Mouse (Mus musculus) midbrain, embryonic 13.5 days (tissue): ENCODE measurements around the gene Cipc. TPM values are rescaled to one million over a fixed set of nuclear protein-coding genes. Genes with fewer than 3 reads are reported as not detected.

Experiments used
- ATAC-seq: fragments of 200-750 bp; cut with Nextera tagmentation; 2 replicates; pipeline ENCODE4 v1.8.0; 2017; ENCODE audit warnings: mild to moderate bottlenecking, moderate TSS enrichment, moderate library complexity
- H3K27ac ChIP-seq: fragments of 300-500 bp; sonication (generic); 2 replicates; pipeline ENCODE4 v1.5.1; 2015; ENCODE audit warnings: inconsistent platforms, mild to moderate bottlenecking, moderate library complexity
- H3K27me3 ChIP-seq: fragments of 300-500 bp; sonication (generic); 2 replicates; pipeline ENCODE4 v1.6.1; 2015; ENCODE audit warnings: mild to moderate bottlenecking, inconsistent platforms
- H3K36me3 ChIP-seq: fragments of 300-500 bp; sonication (generic); 2 replicates; pipeline ENCODE4 v1.6.1; 2015; ENCODE audit warnings: mild to moderate bottlenecking, inconsistent platforms
- H3K4me1 ChIP-seq: fragments of 300-500 bp; sonication (generic); replicated peaks from 2 replicates; pipeline ENCODE4 v1.6.1; 2015; ENCODE audit warnings: inconsistent platforms
- H3K4me2 ChIP-seq: fragments of 300-500 bp; sonication (generic); replicated peaks from 2 replicates; pipeline ENCODE4 v1.6.1; 2015; ENCODE audit warnings: moderate library complexity, mild to moderate bottlenecking, inconsistent platforms
- H3K4me3 ChIP-seq: fragments of 300-500 bp; sonication (generic); replicated peaks from 2 replicates; pipeline ENCODE4 v1.5.1; 2015; ENCODE audit warnings: mild to moderate bottlenecking, inconsistent platforms
- H3K9ac ChIP-seq: fragments of 300-500 bp; sonication (generic); replicated peaks from 2 replicates; pipeline ENCODE4 v1.6.1; 2015; ENCODE audit warnings: mild to moderate bottlenecking, inconsistent platforms
- H3K9me3 ChIP-seq: fragments of 300-500 bp; sonication (generic); 2 replicates; pipeline ENCODE4 v1.6.1; 2016; ENCODE audit warnings: mild to moderate bottlenecking, inconsistent platforms
- WGBS: fragments of 180-500 bp; shearing (Covaris S2); methylation state at CpG from one replicate; pipeline ENCODE4 v1.1.7; 2015; 5-methylcytosine and 5-hydroxymethylcytosine counted together
- polyA plus RNA-seq: library from polyadenylated mRNA; unstranded; fragments of >200 nt; fragmentation: Nextera tagmentation; extraction: Ambion mirVana; gene quantifications from 2 replicates; pipeline ENCODE4 v1.2.1, GENCODE M21; 2015

Cipc gene
- polyA plus RNA-seq, 1 experiment from 2014 or later: 51.2 TPM

DNA sequence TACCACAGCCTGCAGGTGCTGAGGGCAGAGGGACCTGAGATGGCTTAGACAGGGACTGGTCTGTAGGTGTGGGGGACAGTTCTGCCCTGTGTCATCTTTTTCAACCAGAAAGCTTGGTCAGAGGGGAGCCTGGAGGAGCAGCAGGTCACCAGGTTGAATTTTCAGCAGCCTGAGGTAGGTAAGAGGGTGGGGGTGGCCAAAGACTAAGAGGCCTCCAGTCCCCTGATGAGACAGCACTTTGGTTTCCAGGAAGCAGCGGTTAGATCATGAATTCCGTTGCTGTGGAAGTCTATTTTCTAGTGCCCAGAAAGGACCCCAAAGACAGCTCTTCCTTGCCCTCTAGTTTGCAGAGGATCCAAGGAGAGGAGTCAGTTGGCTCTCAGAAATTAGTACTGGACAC is 32.5 kb upstream of the Cipc start:
- no peaks in the 10 kb centered on the region for H3K36me3 ChIP-seq
- H3K4me3 ChIP-seq: no peak overlapping the region
- no peaks in the 10 kb centered on the region for H3K9me3 ChIP-seq
- peaks cover 65% of the 10 kb centered on the region for H3K4me1 ChIP-seq
- H3K9ac ChIP-seq: 0 out of 2 replicates have a peak overlapping the region, but pooled peaks have one; percentile 14
- no peak for ATAC-seq
- H3K4me2 ChIP-seq: no peak overlapping the region
- WGBS: 75% methylated on average over 2 of the region's 2 CpGs
- H3K27me3 ChIP-seq: peaks cover 8% of the 10 kb centered on the region
- no peak overlapping the region for H3K27ac ChIP-seq

- peaks cover 69% of the 10 kb centered on the region for H3K4me1 ChIP-seq
- H3K27me3 ChIP-seq: peaks cover 8% of the 10 kb centered on the region
Measured at GRCm38 (mm10) chr12:86914756-86915155, 32.1 kb upstream of the Cipc start.

DNA sequence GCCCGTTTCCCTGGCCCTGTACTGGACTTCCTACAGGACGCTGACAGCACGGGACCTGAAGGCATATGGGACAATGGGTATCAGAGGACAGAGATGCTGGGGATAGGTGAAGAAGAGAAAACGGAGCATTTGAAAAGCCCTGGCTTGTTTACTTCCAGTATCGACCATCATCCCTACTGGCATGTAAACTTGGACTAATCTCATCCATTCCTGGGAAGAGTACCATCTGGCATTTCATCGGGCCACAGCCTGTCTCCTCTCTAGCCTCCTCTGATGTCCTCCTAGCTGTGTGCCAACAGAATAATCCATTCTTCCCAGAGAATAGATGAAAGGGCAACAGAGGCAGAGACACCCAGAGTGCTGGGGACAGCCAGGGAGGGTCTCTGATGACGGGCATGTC is 31.2 kb upstream of the Cipc start:
- H3K36me3 ChIP-seq: no peaks in the 10 kb centered on the region
- peaks cover 65% of the 10 kb centered on the region for H3K4me1 ChIP-seq
- no peak for ATAC-seq
- peaks cover 8% of the 10 kb centered on the region for H3K27me3 ChIP-seq
- 75% methylated on average over 7 of the region's 7 CpGs for WGBS
- no peaks in the 10 kb centered on the region for H3K9me3 ChIP-seq
- H3K27ac ChIP-seq: no peak overlapping the region
- H3K4me2 ChIP-seq: no peak overlapping the region
- H3K9ac ChIP-seq: no peak overlapping the region
- H3K4me3 ChIP-seq: no peak overlapping the region

More at GRCm38 (mm10) chr12:86914756-86915155, 32.1 kb upstream of the Cipc start:
- H3K9me3 ChIP-seq: no peaks in the 10 kb centered on the region
- H3K27ac ChIP-seq: no peak overlapping the region
- H3K36me3 ChIP-seq: no peaks in the 10 kb centered on the region
- no peak for ATAC-seq
- H3K9ac ChIP-seq: 0 out of 2 replicates have a peak overlapping the region, but pooled peaks have one; percentile 14
- no peak overlapping the region for H3K4me2 ChIP-seq
- H3K4me3 ChIP-seq: no peak overlapping the region
- WGBS: 69% methylated on average over 6 of the region's 6 CpGs

DNA sequence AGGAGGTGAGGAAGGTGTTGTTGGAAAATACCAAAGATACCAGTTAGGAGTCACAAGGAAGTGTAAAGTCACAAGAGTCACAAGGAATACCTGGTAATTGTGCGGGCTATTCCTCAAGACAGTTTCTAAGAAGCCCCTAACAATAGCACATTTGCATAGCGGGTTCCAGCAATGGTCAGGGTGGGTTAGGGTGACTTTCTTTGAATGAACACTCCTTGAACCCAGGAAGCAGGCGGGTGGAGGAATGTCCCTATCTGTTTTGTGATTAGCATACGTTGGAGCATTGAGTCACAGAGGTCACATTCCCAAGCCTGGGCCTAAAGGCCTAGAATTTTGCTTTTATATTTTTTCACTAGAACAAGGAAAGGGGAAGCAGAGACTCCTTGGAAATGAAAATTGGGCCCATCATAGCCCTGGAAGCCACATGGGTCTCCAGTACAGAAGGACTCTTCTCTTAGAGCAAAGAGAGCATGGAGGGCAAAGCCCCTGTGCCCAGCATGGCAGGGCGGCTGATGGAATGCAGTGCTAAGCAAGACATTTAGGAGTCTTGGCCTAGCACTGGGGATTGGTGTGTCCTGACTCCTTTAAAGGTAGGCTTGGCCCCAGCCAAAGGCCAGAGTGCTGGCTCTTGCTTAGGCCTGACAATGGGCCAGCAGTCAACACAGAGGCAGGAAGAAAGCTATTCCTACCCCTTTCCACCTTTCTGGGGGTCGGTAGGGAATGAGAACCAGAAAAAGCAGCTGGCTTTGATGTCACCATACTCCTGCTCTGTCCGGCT is 29.9 kb upstream of the Cipc start:
- H3K36me3 ChIP-seq: no peaks in the 10 kb centered on the region
- no peak overlapping the region for H3K4me2 ChIP-seq
- WGBS: 82% methylated on average over 7 of the region's 7 CpGs
- H3K27ac ChIP-seq: peak overlapping the region; percentile 91
- H3K9me3 ChIP-seq: no peaks in the 10 kb centered on the region
- no peak for ATAC-seq
- peaks cover 8% of the 10 kb centered on the region for H3K27me3 ChIP-seq
- H3K4me3 ChIP-seq: no peak overlapping the region
- no peak overlapping the region for H3K9ac ChIP-seq
- H3K4me1 ChIP-seq: peaks cover 53% of the 10 kb centered on the region

DNA sequence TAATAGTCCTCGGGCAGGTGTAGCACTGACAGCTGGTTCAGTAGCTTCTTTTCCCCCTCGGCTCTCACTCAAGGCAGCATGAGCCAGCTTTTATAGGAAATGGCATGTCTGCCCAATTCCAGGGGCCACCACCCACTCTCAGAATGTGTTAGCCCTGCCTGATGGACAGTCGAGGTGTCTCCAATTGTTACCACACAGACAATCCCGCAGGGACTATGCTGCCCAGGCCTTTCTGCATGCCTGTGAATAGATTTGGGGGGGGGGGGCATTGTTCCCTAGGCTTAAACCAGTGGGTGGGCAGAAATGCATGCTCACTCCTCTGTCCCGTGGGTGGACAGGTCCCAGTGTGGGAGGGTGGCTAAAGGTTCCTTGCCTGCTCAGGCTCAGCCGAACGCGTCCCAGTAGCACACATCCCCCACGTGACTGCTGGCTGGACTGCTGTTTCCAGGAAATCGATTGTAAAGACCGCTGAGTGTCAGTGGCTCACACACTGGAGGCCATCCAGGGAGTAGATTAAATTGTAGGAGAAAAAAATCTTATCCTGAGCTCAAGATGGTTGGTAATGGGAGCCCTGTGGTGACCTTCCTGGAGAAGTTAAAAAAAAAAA is 28.4 kb upstream of the Cipc start:
- Histone ChIP-seq H3K4me1 (peaks cover 55% of the 10 kb centered on the region), H3K4me2 (peak overlapping the region; percentile 15; the same call in 1 of the 2 replicates), H3K9ac (peak overlapping the region; percentile 42), H3K36me3 (no peaks in the 10 kb centered on the region), H3K27me3 (peaks cover 6% of the 10 kb centered on the region), H3K4me3 (no peak overlapping the region), H3K9me3 (no peaks in the 10 kb centered on the region), H3K27ac (peak overlapping the region; percentile 91)
- 10% methylated on average over 11 of the region's 11 CpGs for WGBS
- ATAC-seq: peak; percentile 57

DNA sequence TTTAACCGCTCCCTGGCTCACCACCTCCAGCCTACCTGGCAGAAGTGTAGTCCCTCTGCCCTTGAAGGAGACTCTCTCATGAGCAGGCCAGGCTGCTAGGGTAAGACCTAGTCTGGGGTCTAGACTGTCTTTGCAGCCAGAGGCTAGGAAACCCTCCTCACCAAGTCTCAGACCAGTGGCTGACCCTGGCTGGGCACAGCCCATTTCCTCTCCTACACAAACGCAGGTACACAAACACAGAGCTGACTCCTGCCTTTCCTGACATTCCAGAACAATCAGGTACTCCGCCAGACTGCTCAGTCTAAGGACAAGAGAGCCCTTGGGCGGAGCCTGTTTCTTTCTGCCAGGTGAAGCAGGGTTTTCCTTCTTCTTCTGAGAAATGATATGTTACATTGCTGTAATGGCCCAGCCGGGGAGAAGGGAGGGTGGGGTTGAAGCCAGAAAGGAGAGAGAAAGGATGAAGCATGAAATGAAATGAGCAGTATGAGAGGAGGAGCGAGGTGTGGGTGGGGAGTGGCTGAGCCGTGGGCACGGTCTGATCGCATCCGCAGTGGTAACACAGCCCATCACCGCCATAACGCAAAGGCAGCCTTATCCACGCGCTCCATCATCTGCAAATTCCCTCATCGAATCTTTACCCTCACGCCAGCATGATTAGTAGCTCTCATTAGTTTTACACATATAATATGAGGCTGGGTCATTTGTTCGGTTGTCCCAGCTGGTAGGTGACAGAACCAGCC is 27.7 kb upstream of the Cipc start:
- Histone ChIP-seq H3K36me3 (no peaks in the 10 kb centered on the region), H3K4me1 (peaks cover 60% of the 10 kb centered on the region), H3K4me2 (no peak overlapping the region), H3K27ac (peak overlapping the region; percentile 91), H3K9ac (no peak overlapping the region), H3K4me3 (no peak overlapping the region), H3K27me3 (no peaks in the 10 kb centered on the region; the same call in 1 of the 2 replicates), H3K9me3 (no peaks in the 10 kb centered on the region)
- no peak for ATAC-seq
- WGBS: 77% methylated on average over 17 of the region's 17 CpGs

GRCm38 (mm10) chr12:86923837-86924236 is 23.0 kb upstream of the Cipc start:
- Histone ChIP-seq H3K4me3 (no peak overlapping the region), H3K4me1 (peaks cover 28% of the 10 kb centered on the region), H3K27me3 (no peaks in the 10 kb centered on the region), H3K36me3 (no peaks in the 10 kb centered on the region), H3K9me3 (no peaks in the 10 kb centered on the region), H3K9ac (no peak overlapping the region), H3K4me2 (no peak overlapping the region), H3K27ac (peak overlapping the region; percentile 67; the same call in 1 of the 2 replicates)
- ATAC-seq: peak; percentile 65
- 7% methylated on average over 5 of the region's 5 CpGs for WGBS

GRCm38 (mm10) chr12:86930934-86931729 is 15.7 kb upstream of the Cipc start:
- Histone ChIP-seq H3K27me3 (0 out of 2 replicates have a peak, but pooled peaks cover 7% of the 10 kb centered on the region), H3K9ac (no peak overlapping the region), H3K27ac (no peak overlapping the region), H3K4me3 (no peak overlapping the region), H3K4me1 (peaks cover 18% of the 10 kb centered on the region), H3K4me2 (no peak overlapping the region), H3K36me3 (no peaks in the 10 kb centered on the region), H3K9me3 (no peaks in the 10 kb centered on the region)
- 73% methylated on average over 6 of the region's 6 CpGs for WGBS
- no peak for ATAC-seq

DNA sequence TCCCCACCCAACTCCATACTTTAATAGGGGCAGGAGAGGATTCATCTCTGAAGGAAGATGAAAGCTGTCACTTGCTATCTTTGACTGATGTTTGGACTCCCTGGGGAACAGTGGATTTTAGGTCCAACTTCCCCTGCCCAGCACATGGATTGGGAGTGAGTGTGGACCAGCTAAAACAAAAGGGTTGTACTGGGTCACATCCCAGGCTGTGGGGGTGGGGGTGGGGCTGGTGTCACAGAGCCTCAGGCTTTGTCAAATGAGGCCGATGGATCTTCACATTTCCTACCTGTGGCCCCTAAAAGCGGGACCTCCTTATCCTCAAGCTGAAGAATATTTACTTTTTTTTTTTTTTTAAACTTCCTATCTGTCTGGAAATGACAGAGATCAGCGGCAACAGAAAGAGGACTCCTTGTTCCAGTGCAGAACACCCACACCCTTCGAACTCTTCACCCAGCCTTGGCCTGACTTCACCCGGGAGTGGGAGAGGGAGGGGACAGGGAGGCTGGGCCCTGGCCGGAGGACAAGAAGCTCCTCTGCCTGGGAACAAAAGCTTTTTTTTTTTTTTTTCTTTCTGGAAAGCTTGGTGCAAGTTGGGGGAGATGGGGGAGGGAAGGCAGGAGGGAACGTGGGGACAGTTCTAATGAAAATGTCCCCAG is 14.8 kb upstream of the Cipc start:
- H3K9me3 ChIP-seq: no peaks in the 10 kb centered on the region
- no peak overlapping the region for H3K4me2 ChIP-seq
- WGBS: 9% methylated on average over 7 of the region's 7 CpGs
- H3K36me3 ChIP-seq: no peaks in the 10 kb centered on the region
- no peak overlapping the region for H3K27ac ChIP-seq
- no peak overlapping the region for H3K9ac ChIP-seq
- H3K27me3 ChIP-seq: 0 out of 2 replicates have a peak, but pooled peaks cover 7% of the 10 kb centered on the region
- no peak overlapping the region for H3K4me3 ChIP-seq
- no peak for ATAC-seq
- H3K4me1 ChIP-seq: peaks cover 18% of the 10 kb centered on the region

- 0 out of 2 replicates have a peak, but pooled peaks have one; percentile 45 for ATAC-seq
- WGBS: 6% methylated on average over 6 of the region's 6 CpGs
- Histone ChIP-seq H3K4me2 (no peak overlapping the region), H3K9me3 (no peaks in the 10 kb centered on the region), H3K4me1 (peaks cover 18% of the 10 kb centered on the region), H3K27me3 (0 out of 2 replicates have a peak, but pooled peaks cover 7% of the 10 kb centered on the region), H3K36me3 (no peaks in the 10 kb centered on the region), H3K4me3 (no peak overlapping the region), H3K27ac (no peak overlapping the region), H3K9ac (no peak overlapping the region)
Measured at GRCm38 (mm10) chr12:86932575-86932952, 14.3 kb upstream of the Cipc start.

GRCm38 (mm10) chr12:86934748-86935147 is 12.1 kb upstream of the Cipc start:
- 94% methylated on average over 1 of the region's 1 CpGs for WGBS
- H3K27me3 ChIP-seq: 0 out of 2 replicates have a peak, but pooled peaks cover 7% of the 10 kb centered on the region
- H3K36me3 ChIP-seq: no peaks in the 10 kb centered on the region
- no peak for ATAC-seq
- no peaks in the 10 kb centered on the region for H3K9me3 ChIP-seq
- no peak overlapping the region for H3K27ac ChIP-seq
- no peak overlapping the region for H3K4me3 ChIP-seq
- H3K4me2 ChIP-seq: no peak overlapping the region
- H3K4me1 ChIP-seq: peaks cover 18% of the 10 kb centered on the region
- H3K9ac ChIP-seq: no peak overlapping the region
